Mouse (Mus musculus) layer of hippocampus, adult 9-10 months (tissue): ENCODE results near the gene Map4k1.

Experiments used
- DNase-seq: peaks from one replicate; pipeline ENCODE4 v3.0.0; 2022; ENCODE audit warnings: low spot score

The Map4k1 gene

DNA sequence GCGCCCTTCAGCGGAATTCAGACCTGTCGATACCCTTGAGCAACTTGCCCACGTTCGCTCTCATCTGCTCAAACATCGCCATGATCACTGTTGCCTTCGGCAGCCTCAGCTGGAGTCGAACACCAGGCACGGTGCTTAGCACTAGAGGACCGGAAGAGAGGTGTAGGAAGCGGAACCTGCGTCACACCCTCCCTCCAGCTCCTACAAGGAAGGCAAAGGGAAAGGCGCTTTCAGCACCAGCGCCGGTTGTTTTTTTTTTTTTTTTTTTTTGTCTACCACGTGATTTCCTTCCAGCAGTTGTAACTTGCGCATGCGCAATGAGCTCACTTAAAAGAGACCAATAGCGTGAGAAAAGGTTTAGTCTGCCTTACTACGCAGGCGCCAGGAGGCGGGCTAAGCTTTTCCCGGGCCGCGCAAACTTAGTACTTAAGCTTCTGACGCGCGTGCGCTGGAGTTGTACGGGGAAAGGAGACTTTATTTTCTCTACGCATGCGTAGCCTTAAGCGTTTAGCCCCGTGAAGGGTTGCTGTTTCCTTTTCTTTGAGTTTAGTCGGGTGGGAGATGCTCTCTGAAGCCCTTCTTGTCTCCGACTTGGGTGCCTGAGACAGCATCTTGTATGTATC lies at the start of gene Map4k1, which contains the start of gene Eif3k:
TSS of gene Map4k1 (plus strand) at position 400 of the 623 bp plus-strand sequence.
TSS of gene Eif3k (minus strand) at position 214 of the 623 bp plus-strand sequence.
- peak; percentile 96 for DNase-seq

GRCm38 (mm10) chr7:28932421-28933041 lies 49.3 kb upstream of the Map4k1 start:
- DNase-seq = no peak

DNA sequence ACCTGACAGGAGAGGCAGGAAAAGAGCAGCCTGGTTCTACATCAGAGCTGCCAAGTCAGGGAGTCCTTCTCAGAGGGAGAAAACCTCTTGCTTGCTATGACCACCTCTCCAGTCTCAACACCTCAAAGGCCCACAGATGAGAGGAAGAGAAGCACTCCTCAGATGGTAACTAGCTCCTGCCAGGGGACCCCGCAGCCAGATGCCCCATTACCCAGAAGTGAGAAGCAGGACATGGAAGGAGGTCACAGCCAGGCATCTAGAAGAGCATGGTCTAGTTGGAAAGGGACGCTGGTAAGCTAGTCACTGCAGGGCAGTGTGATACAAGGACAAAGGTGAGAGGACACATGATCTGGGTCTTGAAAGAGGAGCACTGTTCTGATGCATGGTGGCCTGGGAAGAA lies 48.0 kb upstream of the Map4k1 start:
- no peak for DNase-seq

DNA sequence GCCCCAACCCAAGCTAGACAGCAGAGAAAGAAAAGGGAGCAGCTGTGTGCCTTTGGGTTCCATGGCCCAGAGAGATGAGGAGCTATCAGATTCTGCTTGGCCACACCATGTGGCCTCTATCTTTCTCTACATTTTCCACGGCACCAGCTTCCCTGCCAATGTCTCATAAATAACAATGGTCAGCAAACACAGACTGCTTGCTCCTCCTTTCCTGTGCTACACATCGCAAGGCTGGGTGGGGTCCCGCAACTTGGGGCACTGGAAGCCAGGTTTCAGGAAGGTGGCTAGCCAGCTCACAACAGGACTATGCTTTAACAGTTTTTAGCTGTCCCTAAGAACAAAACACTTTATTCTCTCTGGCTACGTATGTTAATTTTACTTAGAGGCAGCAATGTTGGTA lies 45.1 kb upstream of the Map4k1 start:
- DNase-seq = no peak

GRCm38 (mm10) chr7:28938654-28939053 lies 43.2 kb upstream of the Map4k1 start:
- no peak for DNase-seq

GRCm38 (mm10) chr7:28939418-28940183 lies 42.2 kb upstream of the Map4k1 start:
- no peak for DNase-seq

GRCm38 (mm10) chr7:28941129-28941528 lies 40.7 kb upstream of the Map4k1 start:
- no peak for DNase-seq

- DNase-seq = no peak
Measured at GRCm38 (mm10) chr7:28941542-28941941, 40.3 kb upstream of the Map4k1 start.

GRCm38 (mm10) chr7:28943451-28944180 lies 38.2 kb upstream of the Map4k1 start:
- no peak for DNase-seq

DNA sequence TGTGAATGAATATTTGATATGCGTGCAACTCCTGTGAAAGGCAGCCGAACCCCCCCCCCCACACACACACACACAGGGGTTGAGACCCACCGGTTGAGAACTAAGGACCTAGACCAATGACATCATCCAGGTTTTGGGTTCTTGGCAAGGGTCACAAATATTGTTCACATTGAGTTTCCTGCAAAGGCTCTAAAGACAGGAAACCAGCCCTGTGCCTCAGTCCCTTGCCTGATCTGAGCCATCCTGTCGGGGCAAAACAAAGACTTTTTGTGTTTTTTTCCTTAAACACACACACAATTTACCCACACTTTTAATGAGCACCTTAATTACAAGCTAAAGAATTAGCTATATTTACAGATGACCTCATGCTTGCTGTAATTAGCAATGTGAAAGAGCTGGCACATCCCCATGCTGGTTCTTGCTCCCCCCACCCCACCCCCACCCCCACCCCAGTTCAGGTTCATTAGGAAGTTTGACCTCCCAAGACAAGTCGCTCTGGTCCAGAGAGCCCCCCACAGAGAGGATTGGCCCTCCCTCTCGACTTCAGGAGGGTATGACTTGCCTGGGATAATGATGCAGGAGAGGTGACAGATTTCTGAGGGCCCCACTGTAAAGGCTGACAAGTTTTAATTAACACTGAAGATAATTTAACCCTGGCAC lies 37.0 kb upstream of the Map4k1 start:
- no peak for DNase-seq

DNA sequence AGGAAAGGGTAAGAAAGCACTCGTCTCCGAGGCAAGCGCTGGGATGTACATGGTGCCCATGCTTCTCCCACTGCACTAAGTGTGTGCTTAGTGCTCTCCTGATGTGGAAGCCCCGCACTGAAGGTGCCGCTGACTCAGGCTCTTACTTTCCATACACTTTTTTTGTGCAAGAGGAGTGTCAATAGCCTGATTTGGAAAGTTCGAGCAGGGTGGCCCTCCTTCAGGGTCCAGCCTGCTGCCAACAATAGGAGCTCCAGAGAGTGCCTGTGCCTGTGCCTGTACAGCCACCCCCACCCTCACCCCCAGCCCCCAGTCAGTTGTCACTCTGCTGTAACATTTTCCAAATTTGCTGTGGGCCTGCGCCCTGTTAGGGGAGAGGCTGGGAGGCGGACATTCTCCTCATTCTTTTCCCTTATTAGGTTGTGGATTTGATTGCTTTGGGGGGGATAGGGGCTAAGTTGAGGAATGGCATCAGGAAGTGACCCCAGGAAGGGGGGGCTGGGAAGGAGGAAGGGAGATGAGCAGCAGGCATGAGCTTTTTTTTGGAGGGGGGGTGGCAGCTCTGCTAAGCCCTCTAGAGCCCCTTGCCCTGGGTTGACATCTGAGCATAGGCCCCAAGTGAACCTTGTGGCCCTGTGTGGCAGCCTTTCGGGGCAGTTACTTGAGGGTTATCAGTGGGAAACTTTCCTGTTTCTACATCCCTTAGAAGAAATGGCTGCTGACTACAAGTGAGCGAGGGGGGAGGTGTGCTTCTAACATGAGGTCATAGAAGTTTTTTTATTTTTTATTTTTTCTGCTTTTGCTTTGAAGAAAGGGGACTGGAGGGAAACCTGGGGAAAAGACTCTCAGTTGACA lies 36.2 kb upstream of the Map4k1 start:
- DNase-seq = no peak

GRCm38 (mm10) chr7:28946271-28946610 lies 35.6 kb upstream of the Map4k1 start:
- DNase-seq = no peak

DNA sequence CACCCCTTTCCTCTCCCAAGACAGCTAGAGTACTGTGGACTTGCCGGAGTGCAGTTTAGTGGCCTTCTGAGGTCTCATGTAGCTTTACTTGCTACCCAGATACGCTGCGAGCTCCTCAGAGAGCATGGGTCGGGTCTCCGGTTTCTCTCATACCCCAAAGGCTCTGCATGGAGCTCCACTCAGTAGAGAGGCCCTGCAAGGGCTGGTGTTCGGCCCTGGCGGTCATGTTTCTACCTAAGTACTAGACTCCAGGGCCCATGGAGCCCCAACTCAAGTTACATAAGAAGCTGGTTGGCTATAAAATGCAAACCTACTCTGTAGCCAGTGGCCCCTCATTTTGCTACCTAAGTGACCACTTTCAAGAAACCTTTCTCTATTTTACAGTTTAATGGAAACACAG lies 33.1 kb upstream of the Map4k1 start:
- DNase-seq = no peak

GRCm38 (mm10) chr7:28949298-28949697 lies 32.6 kb upstream of the Map4k1 start:
- DNase-seq = no peak

GRCm38 (mm10) chr7:28950346-28951037 lies 31.4 kb upstream of the Map4k1 start:
- DNase-seq = no peak

DNA sequence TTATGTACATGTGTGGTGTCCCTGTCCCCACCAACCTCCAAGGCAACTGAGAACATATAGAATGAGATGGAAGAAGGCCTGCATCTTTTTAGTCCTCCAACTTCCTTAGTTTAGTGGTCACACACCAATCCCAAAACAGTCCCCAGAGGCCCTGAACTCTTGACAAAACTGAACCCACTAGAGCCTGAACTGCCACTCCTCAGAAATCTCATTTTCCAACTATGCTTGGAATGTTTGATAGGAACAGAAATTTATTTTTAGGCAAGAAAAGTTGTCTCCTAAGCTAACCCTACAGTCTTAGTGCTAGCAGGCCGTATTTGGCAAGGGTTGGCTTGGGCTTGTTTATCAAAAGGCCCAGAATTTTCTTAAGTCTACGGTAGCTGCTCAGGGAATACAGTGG lies 30.1 kb upstream of the Map4k1 start:
- DNase-seq = no peak

DNA sequence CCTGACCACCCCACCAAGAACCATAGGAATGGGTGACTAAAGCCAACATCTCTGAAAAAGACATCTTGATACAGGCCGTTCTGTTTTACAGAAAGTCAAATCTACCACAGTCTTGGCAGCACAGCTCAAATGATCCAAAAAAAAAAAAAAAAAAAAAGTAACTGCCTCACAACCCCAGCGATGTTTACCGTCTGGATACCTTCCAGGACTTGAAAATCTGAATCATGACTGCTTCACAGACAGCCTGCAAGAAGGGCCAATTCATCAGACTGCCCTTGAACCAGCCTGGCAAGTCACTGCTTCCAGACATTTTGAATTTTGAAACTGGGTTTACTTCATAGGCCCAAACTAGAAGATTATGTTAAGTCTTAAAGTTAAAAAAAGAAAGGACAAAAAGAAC lies 29.1 kb upstream of the Map4k1 start:
- no peak for DNase-seq

DNA sequence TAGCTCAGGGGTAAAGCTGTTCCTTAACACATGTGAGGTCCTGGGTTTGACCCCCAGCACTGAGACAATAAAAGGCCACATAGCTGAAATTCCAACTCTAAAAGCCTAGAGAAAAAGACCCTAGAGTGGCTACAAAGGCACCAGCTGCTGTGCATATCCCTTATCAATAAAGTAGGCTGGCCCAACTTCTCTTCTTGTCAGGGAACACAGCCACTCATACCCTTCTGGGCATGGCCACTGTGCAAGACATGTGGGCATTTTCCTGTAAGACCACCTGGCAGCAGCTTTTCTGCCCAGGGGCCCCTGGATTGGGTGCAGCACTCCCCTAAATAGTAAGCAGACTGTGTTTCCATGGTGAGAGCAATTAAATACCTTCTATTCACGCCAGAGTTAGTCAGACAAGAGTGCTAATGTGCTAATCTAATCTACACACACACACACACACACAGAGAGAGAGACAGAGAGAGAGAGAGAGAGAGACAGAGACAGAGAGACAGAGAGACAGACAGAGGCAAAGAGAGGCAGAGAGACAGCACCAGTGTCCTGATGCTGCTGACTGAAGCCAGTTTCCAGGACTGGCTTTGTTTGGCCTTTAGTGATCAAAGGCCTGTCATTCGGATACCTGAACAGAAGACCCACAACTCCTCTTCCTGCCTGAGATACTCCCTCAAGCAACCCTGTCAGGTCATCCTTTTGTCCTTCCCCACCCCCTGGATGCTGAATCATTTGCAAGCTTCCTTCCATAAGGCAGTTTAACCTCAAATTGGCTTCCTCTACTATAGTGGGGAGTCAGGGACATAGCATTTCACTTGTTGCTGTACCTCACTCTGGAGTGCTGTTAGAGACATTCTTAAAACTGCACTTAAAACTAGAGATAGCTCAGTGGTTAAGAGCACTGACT lies 28.1 kb upstream of the Map4k1 start:
- DNase-seq = no peak

DNA sequence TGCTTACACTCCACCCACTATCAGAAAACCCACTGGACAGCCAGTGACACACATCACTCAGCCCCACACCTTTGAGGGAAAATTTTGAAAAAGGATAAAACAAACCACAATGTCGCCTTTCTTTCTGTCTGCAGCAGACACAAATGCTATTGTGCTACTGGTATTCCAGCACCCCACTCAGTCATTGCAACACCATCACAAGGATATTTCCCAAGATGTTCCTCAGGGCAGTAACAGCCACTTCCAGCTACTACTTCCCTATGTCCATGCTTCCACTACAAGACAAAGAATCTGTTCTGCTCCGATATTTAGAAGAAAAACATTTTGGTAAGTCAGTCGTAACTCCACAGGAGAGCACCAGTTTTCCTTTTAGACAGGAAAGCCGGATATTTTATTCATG lies 27.1 kb upstream of the Map4k1 start:
- no peak for DNase-seq
